Mouse (Mus musculus): ENCODE data around the gene Ganab.

Ganab gene

DNA sequence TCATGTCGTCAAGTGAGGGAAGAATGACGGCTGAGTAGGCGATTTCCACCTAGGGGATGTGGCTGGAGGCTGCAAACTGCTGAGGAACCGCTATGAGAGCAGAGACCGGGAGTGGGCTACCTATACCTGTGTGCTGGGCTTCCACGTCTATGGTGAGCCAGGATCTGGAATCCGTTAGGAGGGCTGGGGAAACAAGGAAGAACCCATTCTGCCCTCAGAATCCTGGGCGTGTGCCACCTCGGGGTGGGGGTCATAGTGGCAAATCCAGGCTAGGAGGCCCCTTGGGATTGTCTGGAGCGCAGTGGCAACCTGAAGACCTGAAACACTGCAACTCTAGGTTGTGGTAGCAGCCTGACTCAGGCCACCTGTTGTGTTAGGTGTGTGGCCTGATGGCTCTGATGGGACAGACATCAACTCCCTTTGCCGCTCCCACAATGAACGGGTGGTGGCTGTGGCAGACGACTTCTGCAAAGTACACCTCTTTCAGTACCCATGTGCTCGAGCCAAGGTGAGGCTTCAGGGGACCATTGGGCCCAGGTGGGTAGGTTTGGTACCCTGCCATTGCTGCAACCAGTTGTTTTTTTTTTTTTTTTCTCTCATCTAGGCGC, 42.8 kb downstream of the Ganab start:
- ChIA-PET CTCF (interaction anchor here in 1 of 4 experiments (0.7 kb wide), 1 partner anchor 1121 kb away, joined by 4 read pairs; no protein-coding TSS in a partner anchor), POLR2A (interaction anchor here in 3 of 4 experiments (0.6 to 11.3 kb wide), 60 partner anchors 10 to 1330 kb away, joined by 3 to 201 read pairs (median 6); partner anchors contain the start of genes 1810009A15Rik (in 3 of the 3), B3gat3 (in 3 of the 3), Gm49416 (in 3 of the 3) and Tut1 (in 3 of the 3))

DNA sequence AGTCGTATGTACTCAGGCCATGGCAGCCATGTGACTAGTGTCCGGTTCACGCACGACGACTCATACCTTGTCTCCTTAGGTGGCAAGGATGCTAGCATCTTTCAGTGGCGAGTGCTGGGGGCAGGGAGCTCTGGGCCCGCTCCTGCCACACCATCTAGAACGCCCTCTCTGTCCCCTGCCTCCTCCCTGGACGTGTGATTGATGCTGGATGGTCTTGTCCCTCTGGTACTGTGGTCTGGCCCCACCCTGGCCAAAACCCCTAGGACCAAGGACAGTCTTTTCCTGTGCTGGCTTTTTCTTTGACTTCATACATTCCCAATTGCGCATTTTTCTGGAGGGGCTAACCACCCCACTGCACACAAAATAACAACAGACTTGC, 43.3 kb downstream of the Ganab start:
- CTCF ChIA-PET = interaction anchor here in 1 of 4 experiments (0.6 to 1.3 kb wide), 3 partner anchors 12 to 221 kb away, joined by 3 to 7 read pairs (median 5); partner anchors contain the start of genes Eml3 and Rom1
- POLR2A ChIA-PET = interaction anchor here (0.7 to 11.3 kb wide), 85 partner anchors 9 to 1207 kb away, joined by 3 to 201 read pairs (median 6); partner anchors contain the start of genes Tut1 (in 4 of the 4), 1810009A15Rik (in 3 of the 4), B3gat3 (in 3 of the 4) and Eef1g (in 3 of the 4)

DNA sequence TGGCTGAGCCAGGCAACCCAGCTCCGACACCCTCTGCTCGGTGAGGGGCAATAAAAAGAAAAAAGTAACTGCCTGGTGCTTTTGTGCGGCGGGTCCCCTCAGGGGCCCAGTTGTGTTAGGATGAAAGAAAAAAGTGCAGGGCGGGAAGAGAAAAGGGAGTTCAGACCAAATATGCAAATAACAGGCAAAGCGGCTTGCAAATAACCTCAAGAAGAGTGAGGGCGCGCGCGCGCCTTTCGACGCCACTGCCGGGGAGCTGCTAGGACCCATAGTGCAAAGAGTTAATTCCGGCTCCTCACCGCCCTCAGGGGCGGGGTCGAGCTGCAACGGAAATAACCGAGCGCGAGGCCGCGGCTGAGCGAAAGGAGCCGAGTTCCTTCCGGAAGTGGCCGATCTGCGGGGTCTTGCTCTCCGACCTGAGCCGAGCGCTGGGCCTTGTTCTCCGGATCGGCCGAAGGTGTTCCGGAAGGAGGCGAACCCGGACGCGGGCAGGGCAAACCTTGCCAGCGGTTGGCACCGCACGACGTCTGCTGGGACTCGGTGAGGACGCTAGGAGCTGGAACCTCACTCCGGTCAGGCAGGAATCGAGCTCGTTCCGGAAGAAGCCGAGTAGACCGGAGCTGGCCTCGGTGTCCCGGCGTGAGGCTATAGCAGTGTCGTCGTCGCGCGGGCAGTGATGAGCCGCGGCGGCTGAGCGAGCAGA, 43.8 kb downstream of the Ganab start, which contains the start of gene Mta2:
TSS of gene Mta2 (plus strand) at position 361 of the 703 bp plus-strand sequence.
- POLR2A ChIA-PET = interaction anchor here (0.6 to 11.3 kb wide), 109 partner anchors 9 to 1206 kb away, joined by 3 to 201 read pairs (median 6); partner anchors contain the start of genes Tut1 (in 4 of the 4), 1810009A15Rik (in 3 of the 4), B3gat3 (in 3 of the 4) and Eef1g (in 3 of the 4)
- CTCF ChIA-PET = interaction anchor here in 3 of 4 experiments (0.6 to 1.3 kb wide), 6 partner anchors 12 to 1587 kb away, joined by 3 to 7 read pairs (median 4); partner anchors contain the start of genes Eml3 (in 1 of the 3) and Rom1 (in 1 of the 3)

DNA sequence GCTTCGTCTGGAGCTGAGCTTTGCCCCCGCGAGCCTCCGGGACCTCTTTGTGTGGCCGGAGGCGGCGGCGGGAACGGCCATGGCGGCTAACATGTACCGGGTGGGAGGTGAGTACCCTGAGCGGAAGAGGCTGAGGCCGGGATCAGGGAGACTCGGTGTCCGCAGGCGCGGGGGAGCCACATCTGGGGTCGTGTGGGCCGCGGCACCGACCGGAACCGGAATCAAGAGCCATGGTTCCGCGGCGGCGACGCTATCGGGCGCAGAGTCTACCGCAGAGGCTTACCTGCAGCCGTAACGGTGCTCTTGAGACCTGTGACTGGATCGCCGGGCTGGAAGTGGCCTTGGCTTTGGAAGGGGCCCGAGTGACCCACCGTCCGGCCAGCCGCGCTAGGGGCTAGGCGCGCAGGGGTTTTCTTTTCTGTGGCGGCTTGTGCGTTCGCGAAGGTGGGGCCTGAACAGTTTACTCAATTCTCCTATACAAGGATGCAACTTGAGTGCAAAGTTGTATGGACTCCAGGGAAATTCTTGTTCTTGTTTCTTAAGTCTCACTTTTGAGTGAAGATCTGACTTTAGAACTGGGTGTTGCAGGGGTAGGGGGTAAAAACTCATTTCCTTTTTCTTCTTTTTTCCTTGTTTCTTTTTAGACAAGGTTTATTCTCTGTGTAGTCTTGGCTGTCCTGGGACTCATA, 44.5 kb downstream of the Ganab start:
- CTCF ChIA-PET = interaction anchor here in 2 of 4 experiments (0.6 to 1.3 kb wide), 3 partner anchors 13 to 50 kb away, joined by 3 to 7 read pairs (median 5); partner anchors contain the start of genes Eml3 (in 1 of the 2) and Rom1 (in 1 of the 2)
- POLR2A ChIA-PET = interaction anchor here (0.6 to 11.3 kb wide), 93 partner anchors 8 to 229 kb away, joined by 3 to 201 read pairs (median 6); partner anchors contain the start of genes Tut1 (in 4 of the 4), 1810009A15Rik (in 3 of the 4), B3gat3 (in 3 of the 4) and Eef1g (in 3 of the 4)

DNA sequence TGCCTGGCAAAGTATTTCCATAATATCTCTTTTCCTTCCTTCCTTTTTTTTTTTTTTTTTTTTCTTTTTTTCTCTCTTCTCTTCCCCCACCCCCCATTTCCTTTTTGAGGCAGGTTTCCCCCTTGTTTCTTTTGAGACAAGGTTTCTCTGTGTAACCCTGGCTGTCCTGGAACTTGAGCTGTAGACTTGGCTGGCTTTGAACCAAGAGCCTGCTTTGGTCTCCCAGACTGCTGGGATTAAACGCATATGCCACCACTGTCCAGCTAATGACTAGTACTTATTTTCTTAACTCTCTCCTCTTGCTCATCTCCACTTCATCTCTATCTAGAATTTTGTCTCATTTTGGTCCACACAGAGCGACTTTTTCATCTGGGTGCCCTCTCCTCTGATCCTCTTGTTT, 45.2 kb downstream of the Ganab start:
- CTCF ChIA-PET = no interaction called here
- POLR2A ChIA-PET = interaction anchor here (0.6 to 11.3 kb wide), 36 partner anchors 10 to 1812 kb away, joined by 3 to 201 read pairs (median 4); partner anchors contain the start of genes Tut1 (in 4 of the 4), B3gat3 (in 3 of the 4), Eef1g (in 2 of the 4) and 1700092M07Rik (in 1 of the 4)

DNA sequence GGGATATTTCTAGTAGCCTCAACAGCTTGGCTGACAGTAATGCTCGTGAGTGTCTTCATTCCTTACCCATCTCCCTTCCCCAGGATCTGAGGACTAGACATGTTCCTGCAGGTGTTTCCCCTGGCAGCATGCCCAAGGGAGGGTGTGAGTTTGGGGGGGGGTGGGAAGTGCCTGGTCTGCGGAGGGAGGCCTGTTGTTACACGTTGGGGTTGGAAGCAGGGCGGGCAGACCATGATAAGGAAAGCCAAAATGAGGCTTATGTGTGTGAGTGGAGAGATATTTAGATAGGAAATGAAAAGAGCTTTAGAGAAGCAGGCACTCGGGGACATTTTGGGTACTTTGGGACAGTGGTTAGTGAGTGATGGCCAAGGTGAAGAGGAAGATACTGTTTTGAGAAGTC, 46.2 kb downstream of the Ganab start:
- ChIA-PET POLR2A (interaction anchor here in 3 of 4 experiments (0.6 to 11.3 kb wide), 31 partner anchors 9 to 1970 kb away, joined by 3 to 201 read pairs (median 5); partner anchors contain the start of genes Eef1g (in 3 of the 3), Tut1 (in 3 of the 3), B3gat3 (in 2 of the 3) and 1810009A15Rik (in 1 of the 3)), CTCF (interaction anchor here in 1 of 4 experiments (0.9 kb wide), 1 partner anchor 226 kb away, joined by 3 read pairs; no protein-coding TSS in a partner anchor)

DNA sequence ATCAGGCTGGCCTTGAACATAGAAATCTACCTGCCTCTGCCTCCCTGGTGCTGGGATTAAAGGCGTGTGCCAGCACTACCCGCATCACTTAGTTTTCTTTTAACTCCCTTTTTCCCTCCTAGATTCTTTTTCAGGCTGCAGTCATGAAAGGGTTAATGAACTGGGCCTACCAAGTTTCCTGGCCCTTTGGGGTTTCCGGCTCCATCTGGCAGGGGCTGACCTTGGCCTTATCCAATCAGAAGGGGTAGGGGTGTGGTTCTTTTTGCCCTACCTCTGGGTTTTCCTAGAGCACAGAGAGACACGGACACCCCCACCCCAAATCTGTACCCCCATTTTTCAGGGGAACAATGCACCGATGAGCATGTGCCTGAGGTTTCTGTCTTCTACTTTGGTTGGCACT, 46.9 kb downstream of the Ganab start:
- ChIA-PET CTCF (interaction anchor here in 1 of 4 experiments (0.9 kb wide), 1 partner anchor 226 kb away, joined by 3 read pairs; no protein-coding TSS in a partner anchor), POLR2A (interaction anchor here in 3 of 4 experiments (0.7 to 11.3 kb wide), 32 partner anchors 8 to 170 kb away, joined by 3 to 201 read pairs (median 5); partner anchors contain the start of genes Eef1g (in 3 of the 3), Tut1 (in 3 of the 3), B3gat3 (in 2 of the 3) and 1810009A15Rik (in 1 of the 3))

DNA sequence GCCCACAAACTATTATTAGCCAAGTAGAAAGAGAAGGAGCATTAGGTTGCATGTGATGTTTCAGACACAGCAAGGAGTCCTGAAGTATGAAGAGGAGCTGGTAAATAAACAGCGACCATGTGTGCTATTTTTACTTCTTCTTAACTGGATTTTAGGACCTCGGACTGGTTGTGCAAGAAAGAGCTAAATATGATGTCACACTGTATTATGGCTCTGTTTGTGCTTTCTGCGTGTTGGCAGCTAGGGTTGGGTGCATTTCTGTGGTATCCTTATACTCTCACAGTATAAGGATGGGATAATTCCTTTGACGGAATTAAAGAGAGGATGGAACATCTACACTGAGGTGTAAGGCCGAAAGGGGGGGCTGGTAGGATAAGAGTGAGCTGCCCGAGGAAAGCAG, 47.4 kb downstream of the Ganab start:
- ChIA-PET CTCF (interaction anchor here in 1 of 4 experiments (0.6 kb wide), 1 partner anchor 8 kb away, joined by 3 read pairs; no protein-coding TSS in a partner anchor), POLR2A (interaction anchor here (0.6 to 11.3 kb wide), 44 partner anchors 8 to 232 kb away, joined by 3 to 201 read pairs (median 4); partner anchors contain the start of genes 1810009A15Rik (in 3 of the 4), Eef1g (in 3 of the 4), Gm49416 (in 3 of the 4) and Tut1 (in 3 of the 4))

DNA sequence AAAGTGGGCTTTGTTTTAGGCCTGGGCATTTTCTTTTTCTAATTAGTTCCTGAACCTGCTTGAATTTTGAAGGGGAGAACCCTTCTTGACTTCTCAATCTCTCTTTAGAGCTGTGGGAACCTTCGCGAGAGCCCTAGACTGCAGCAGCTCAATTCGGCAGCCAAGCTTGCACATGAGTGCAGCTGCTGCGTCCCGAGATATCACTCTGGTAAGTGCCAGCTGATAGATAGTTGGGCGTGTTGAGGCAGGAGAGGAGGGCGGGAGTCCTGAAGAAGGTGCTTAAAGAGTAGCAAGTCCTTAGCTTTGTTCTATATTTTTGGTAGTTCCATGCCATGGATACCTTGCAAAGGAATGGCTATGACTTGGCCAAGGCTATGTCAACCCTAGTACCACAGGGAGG, 49.1 kb downstream of the Ganab start:
- ChIA-PET CTCF (no interaction called here), POLR2A (interaction anchor here (0.7 to 11.3 kb wide), 18 partner anchors 11 to 292 kb away, joined by 3 to 201 read pairs (median 4); partner anchors contain the start of genes 1810009A15Rik (in 3 of the 4), Gm49416 (in 3 of the 4), B3gat3 (in 2 of the 4) and Eef1g (in 2 of the 4))

DNA sequence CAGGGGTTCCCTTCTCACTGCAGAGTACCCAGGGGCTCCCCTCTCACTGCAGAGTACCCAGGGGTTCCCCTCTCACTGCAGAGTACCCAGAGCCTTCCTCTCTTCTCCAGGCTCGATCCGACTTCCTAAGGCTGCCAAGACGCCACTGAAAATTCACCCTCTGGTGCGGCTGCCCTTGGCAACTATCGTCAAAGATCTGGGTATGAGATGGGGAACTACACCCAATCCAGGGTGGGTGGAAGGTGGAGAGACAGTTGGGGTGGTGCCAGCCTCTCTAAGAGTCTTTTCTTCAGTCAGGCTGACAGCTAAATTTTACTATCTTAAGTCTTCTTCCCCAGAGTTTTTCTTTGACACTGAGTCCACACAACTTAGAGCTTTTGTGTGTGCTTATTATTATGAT, 52.3 kb downstream of the Ganab start:
- ChIA-PET CTCF (no interaction called here), POLR2A (interaction anchor here in 2 of 4 experiments (0.8 to 13.6 kb wide), 19 partner anchors 8 to 227 kb away, joined by 3 to 424 read pairs (median 4); partner anchors contain the start of genes Eef1g (in 2 of the 2), Mta2 (in 2 of the 2), Slc3a2 (in 2 of the 2) and Ubxn1 (in 2 of the 2))

DNA sequence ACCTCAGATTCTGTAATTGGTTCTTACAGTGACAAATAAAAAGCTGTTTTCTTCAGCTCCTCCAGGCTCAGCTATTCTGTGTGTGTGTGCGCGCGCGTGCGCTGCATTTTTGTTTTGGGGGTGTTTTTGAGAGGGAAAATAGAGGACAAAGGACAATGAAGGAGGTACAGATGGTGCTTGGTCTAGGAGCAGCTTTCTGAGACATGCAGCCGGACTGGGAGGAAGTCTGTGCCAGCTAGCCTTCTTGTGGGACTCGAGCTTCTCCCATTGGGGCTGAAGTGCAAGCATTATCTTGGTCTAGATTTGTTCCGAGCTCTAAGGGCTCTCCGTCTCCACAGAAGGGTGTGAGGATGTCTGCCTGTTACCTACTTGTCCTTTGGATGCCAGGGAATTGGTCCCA, 54.4 kb downstream of the Ganab start:
- ChIA-PET POLR2A (interaction anchor here (0.6 to 13.6 kb wide), 54 partner anchors 8 to 239 kb away, joined by 3 to 424 read pairs (median 10); partner anchors contain the start of genes Mta2 (in 4 of the 4), Eml3 (in 3 of the 4), Rom1 (in 3 of the 4) and 1810009A15Rik (in 2 of the 4)), CTCF (interaction anchor here in 2 of 4 experiments (0.6 to 2.2 kb wide), 2 partner anchors 234 kb away, joined by 5 to 8 read pairs; no protein-coding TSS in a partner anchor)

DNA sequence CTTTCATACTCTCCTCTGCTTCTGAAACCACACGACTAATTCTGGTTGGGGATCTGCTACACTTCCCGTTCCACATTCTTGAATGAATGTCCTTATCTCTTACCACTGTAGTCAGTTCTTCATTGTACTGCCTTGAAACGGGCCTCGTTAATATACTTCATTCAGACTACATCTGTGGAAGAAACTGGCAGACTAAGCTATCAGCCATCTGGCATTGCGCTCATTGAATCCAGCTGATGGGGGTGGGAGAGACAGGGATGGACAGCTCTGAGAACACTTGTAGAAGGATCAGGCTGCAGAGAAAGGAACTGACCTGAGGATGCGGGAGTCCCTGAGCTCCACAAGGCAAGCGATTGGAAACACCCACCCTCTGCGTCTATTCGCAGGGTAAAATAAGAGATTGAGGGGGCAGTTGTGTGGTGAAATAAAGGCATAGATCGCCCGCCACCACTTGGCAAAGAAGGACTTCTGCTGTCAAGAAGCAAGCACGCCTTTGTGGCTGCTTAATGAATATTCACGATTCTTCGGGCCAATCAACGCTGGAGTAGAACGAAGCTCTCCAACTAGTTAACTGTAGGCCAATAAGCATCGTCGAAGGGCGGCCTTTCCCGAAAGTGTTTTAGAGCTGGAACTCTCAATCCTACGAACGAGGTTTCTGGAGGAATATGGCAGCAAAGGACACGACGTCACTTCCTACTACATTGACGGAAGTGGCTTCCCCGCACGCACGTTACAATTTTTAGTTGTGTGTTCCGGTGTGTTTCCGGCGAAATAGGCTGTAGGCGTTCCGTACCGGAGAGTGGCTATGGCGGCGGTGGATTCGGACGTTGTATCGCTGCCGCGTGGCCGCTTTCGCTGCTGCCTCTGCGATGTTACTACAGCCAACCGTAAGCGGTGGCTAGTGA, 55.5 kb downstream of the Ganab start, which contains the start of gene Tut1:
TSS of gene Tut1 (plus strand) at position 713 of the 905 bp plus-strand sequence.
- ChIA-PET CTCF (interaction anchor here in 3 of 4 experiments (0.5 to 2.2 kb wide), 10 partner anchors 12 to 291 kb away, joined by 3 to 8 read pairs (median 3); partner anchors contain the start of genes Eef1g (in 2 of the 3) and Gng3 (in 1 of the 3)), POLR2A (interaction anchor here (0.6 to 13.6 kb wide), 142 partner anchors 8 to 240 kb away, joined by 3 to 424 read pairs (median 5); partner anchors contain the start of genes 1810009A15Rik (in 4 of the 4), Gm49416 (in 4 of the 4), Mta2 (in 4 of the 4) and B3gat3 (in 3 of the 4))

DNA sequence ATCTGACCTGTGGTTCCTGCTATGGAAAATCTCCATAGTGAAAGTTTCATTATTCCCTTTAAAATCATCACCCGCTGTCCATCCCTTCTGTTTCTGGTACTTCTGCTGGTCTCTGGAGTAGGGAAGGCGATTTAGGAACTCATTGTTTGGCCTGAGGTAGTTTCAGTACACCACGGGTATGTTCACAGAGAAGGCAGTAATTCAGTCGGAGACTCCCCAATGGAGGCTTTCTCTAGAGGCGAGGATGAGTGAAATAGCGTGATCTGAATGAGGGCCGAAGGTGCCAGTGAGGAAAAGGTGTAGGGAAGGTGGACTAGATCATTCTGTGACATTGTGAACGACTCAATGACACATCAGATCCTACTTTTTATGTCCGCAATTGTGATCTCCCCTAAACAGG, 56.3 kb downstream of the Ganab start:
- POLR2A ChIA-PET = interaction anchor here (0.6 to 13.6 kb wide), 109 partner anchors 8 to 1252 kb away, joined by 3 to 424 read pairs (median 5); partner anchors contain the start of genes 1810009A15Rik (in 4 of the 4), Gm49416 (in 4 of the 4), Mta2 (in 4 of the 4) and Eef1g (in 3 of the 4)
- CTCF ChIA-PET = interaction anchor here in 3 of 4 experiments (0.5 to 2.2 kb wide), 8 partner anchors 11 to 292 kb away, joined by 3 to 8 read pairs (median 3); partner anchors contain the start of genes Eef1g (in 2 of the 3) and Gng3 (in 1 of the 3)

DNA sequence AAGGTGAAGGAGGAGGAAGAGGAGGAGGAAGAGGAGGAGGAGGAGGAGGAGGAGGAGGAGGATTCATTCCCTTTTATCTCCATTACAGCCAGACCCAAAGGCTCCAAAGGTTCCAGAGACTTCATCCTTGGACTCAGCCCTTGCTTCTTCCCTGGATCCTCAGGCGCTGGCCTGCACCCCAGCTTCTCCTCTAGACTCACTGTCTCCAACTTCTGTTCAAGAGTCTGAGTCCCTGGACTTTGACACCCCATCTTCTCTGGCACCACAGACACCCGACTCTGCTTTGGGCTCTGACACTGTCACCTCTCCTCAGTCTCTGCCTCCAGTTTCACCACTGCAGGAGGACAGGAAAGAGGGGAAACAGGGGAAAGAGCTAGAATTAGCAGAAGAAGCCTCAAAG, 64.4 kb downstream of the Ganab start:
- ChIA-PET CTCF (no interaction called here), POLR2A (interaction anchor here in 3 of 4 experiments (0.6 to 13.6 kb wide), 16 partner anchors 9 to 239 kb away, joined by 3 to 424 read pairs (median 3); partner anchors contain the start of genes Tut1 (in 3 of the 3), 1810009A15Rik (in 1 of the 3), Eef1g (in 1 of the 3) and Ganab (in 1 of the 3))

DNA sequence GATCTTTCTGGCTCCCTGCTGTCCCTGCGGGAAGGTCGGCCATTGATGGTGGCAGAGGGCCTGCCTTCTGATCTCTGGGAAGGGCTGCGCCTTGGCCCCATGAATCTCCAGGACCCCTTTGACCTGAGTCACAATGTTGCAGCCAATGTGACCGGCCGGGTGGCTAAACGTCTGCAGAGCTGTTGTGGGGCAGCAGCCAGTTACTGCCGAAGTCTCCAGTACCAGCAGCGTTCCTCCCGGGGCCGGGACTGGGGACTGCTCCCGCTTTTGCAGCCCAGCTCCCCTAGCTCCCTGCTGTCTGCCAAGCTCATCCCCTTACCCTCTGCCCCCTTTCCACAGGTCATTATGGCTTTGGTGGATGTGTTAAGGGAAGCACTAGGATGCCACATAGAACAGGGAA, 67.2 kb downstream of the Ganab start:
- ChIA-PET POLR2A (interaction anchor here in 3 of 4 experiments (0.7 to 23.4 kb wide), 63 partner anchors 8 to 261 kb away, joined by 3 to 604 read pairs (median 21); partner anchors contain the start of genes 1810009A15Rik (in 3 of the 3), Ahnak (in 3 of the 3), B3gat3 (in 3 of the 3) and Gm49416 (in 3 of the 3)), CTCF (interaction anchor here in 1 of 4 experiments (1.2 kb wide), 1 partner anchor 12 kb away, joined by 3 read pairs; the partner anchor contains the start of gene Tut1)
